Mouse (Mus musculus) heart, postnatal 0 days (tissue): Measurements from ENCODE around the gene Aox2. TPM values are rescaled to one million over a fixed set of nuclear protein-coding genes. Genes with fewer than 3 reads are reported as not detected.
"Not testable (repeated sequence)": the region's sequence is repeated elsewhere in the genome, so short reads cannot be mapped to it uniquely, and the experiment has no call there.

ENCODE experiments used
- ATAC-seq: fragments of 200-750 bp; cut with Nextera tagmentation; 2 replicates; pipeline ENCODE4 v1.8.0; 2017; ENCODE audit warnings: low read depth, moderate number of reproducible peaks, moderate library complexity; ENCODE audit not compliant: insufficient read depth
- DNase-seq: peaks from one replicate; pipeline ENCODE4 v3.0.0-alpha.2; 2016; ENCODE audit warnings: low spot score
- H3K27ac ChIP-seq: fragments of 300-500 bp; sonication (generic); 2 replicates; pipeline ENCODE4 v1.5.1; 2014; ENCODE audit warnings: low read depth, mild to moderate bottlenecking
- H3K27me3 ChIP-seq: fragments of 300-500 bp; sonication (generic); 2 replicates; pipeline ENCODE4 v1.6.1; 2014; ENCODE audit warnings: low read length, mixed read lengths; ENCODE audit not compliant: control insufficient read depth, insufficient read depth
- H3K36me3 ChIP-seq: fragments of 300-500 bp; sonication (generic); replicated peaks from 2 replicates; pipeline ENCODE4 v1.6.1; 2014; ENCODE audit warnings: low read length, mixed read lengths; ENCODE audit not compliant: control insufficient read depth, insufficient read depth
- H3K4me1 ChIP-seq: fragments of 300-500 bp; sonication (generic); 2 replicates; pipeline ENCODE4 v1.6.1; 2014; ENCODE audit warnings: antibody characterized with exemption; ENCODE audit not compliant: control insufficient read depth, insufficient read depth
- H3K4me2 ChIP-seq: fragments of 300-500 bp; sonication (generic); 2 replicates; pipeline ENCODE4 v1.6.1; 2014; ENCODE audit warnings: low read depth, mild to moderate bottlenecking, low read length, moderate library complexity
- H3K4me3 ChIP-seq: fragments of 300-500 bp; sonication (generic); 2 replicates; pipeline ENCODE4 v1.5.1; 2014; ENCODE audit warnings: low read depth, low read length
- H3K9ac ChIP-seq: fragments of 300-500 bp; sonication (generic); replicated peaks from 2 replicates; pipeline ENCODE4 v1.6.1; 2014; ENCODE audit warnings: low read depth, low read length, mixed read lengths
- H3K9me3 ChIP-seq: fragments of 300-500 bp; sonication (generic); replicated peaks from 2 replicates; pipeline ENCODE4 v1.6.1; 2016; ENCODE audit warnings: low read length; ENCODE audit not compliant: control insufficient read depth
- CTCF ChIP-seq: IDR thresholded peaks from 2 replicates; pipeline ENCODE4 v1.5.1; 2016; ENCODE audit warnings: antibody characterized with exemption, control low read depth, low read depth
- EP300 ChIP-seq: IDR thresholded peaks from 2 replicates; pipeline ENCODE4 v1.6.1; 2016; ENCODE audit warnings: antibody characterized with exemption, low read depth
- WGBS: fragments of 180-500 bp; shearing (Covaris S2); extraction: QIAGEN DNeasy Blood & Tissue Kit; methylation state at CpG from one replicate; pipeline ENCODE4 v1.1.7; 2014; 5-methylcytosine and 5-hydroxymethylcytosine counted together
- polyA plus RNA-seq: library from polyadenylated mRNA; unstranded; fragments of >200 nt; fragmentation: Nextera tagmentation; extraction: Ambion mirVana; gene quantifications from 2 replicates; pipeline ENCODE4 v1.2.1, GENCODE M21; 2015
- total RNA-seq: library from RNA; depleted of rRNA; stranded (reverse); fragments of >200 nt; gene quantifications from 2 replicates; pipeline ENCODE4 v1.2.3, GENCODE M21; 2014; ENCODE audit warnings: low replicate concordance

The Aox2 gene
- total and polyA plus RNA-seq, 2 experiments from 2014 or later: 0.08 TPM; not detected in 1

- Histone ChIP-seq H3K4me1 (no peaks in the 10 kb centered on the region), H3K4me2 (no peak overlapping the region), H3K27ac (no peak overlapping the region), H3K36me3 (no peaks in the 10 kb centered on the region), H3K9me3 (no peaks in the 10 kb centered on the region), H3K27me3 (no peaks in the 10 kb centered on the region), H3K9ac (no peak overlapping the region), H3K4me3 (no peak overlapping the region)
- no peak for TF ChIP-seq CTCF
- no peak for TF ChIP-seq EP300
- DNase-seq: no peak
- no peak for ATAC-seq
- WGBS: 95% methylated on average over 3 of the region's 3 CpGs
These were observed 87.7 kb downstream of the Aox2 start for GRCm38 (mm10) chr1:58365829-58366228.

GRCm38 (mm10) chr1:58366737-58367471 is 88.8 kb downstream of the Aox2 start:
- H3K9me3 ChIP-seq: no peaks in the 10 kb centered on the region
- DNase-seq (peak; percentile 6), ATAC-seq (no peak; the same call in 1 of the 2 replicates)
- H3K27ac ChIP-seq: no peak overlapping the region
- H3K9ac ChIP-seq: no peak overlapping the region
- no peak overlapping the region for H3K4me3 ChIP-seq
- H3K27me3 ChIP-seq: no peaks in the 10 kb centered on the region
- 66% methylated on average over 12 of the region's 12 CpGs for WGBS
- no peaks in the 10 kb centered on the region for H3K4me1 ChIP-seq
- H3K4me2 ChIP-seq: no peak overlapping the region
- no peaks in the 10 kb centered on the region for H3K36me3 ChIP-seq
- no peak for TF ChIP-seq CTCF
- no peak for TF ChIP-seq EP300

- Histone ChIP-seq H3K4me1 (no peaks in the 10 kb centered on the region), H3K4me3 (no peak overlapping the region), H3K27ac (no peak overlapping the region), H3K9ac (no peak overlapping the region), H3K9me3 (no peaks in the 10 kb centered on the region), H3K27me3 (no peaks in the 10 kb centered on the region), H3K4me2 (no peak overlapping the region), H3K36me3 (no peaks in the 10 kb centered on the region)
- DNase-seq: no peak
- WGBS: 58% methylated on average over 2 of the region's 2 CpGs
- TF ChIP-seq CTCF (no peak), EP300 (no peak)
- ATAC-seq: no peak
These were observed 91.6 kb downstream of the Aox2 start for GRCm38 (mm10) chr1:58369716-58370115.

GRCm38 (mm10) chr1:58374266-58374665 is 96.1 kb downstream of the Aox2 start:
- not testable (repeated sequence) for H3K9ac ChIP-seq, H3K27ac ChIP-seq, H3K9me3 ChIP-seq, H3K4me2 ChIP-seq, H3K36me3 ChIP-seq, H3K4me1 ChIP-seq, DNase-seq, H3K27me3 ChIP-seq, H3K4me3 ChIP-seq, ATAC-seq
- 62% methylated on average over 2 of the region's 2 CpGs for WGBS

- no peak for ATAC-seq
- 59% methylated on average over 3 of the region's 3 CpGs for WGBS
These were observed 97.5 kb downstream of the Aox2 start for GRCm38 (mm10) chr1:58375574-58376147.

More at GRCm38 (mm10) chr1:58375574-58376147, 97.5 kb downstream of the Aox2 start:
- Histone ChIP-seq H3K36me3 (no peaks in the 10 kb centered on the region), H3K9me3 (no peaks in the 10 kb centered on the region), H3K9ac (no peak overlapping the region), H3K4me3 (no peak overlapping the region), H3K4me2 (no peak overlapping the region), H3K4me1 (no peaks in the 10 kb centered on the region), H3K27me3 (no peaks in the 10 kb centered on the region), H3K27ac (no peak overlapping the region)
- no peak for DNase-seq
- no peak for TF ChIP-seq CTCF
- no peak for TF ChIP-seq EP300
